Mouse (Mus musculus) E14TG2a.4 (cell line): ENCODE data around the gene Wwp2.

Experiments
- CTCF ChIP-seq: conservative IDR thresholded peaks from 2 replicates; pipeline ENCODE4 v1.5.1; 2014; ENCODE audit warnings: low read length
- NANOG ChIP-seq: IDR thresholded peaks from 2 replicates; pipeline ENCODE4 v1.6.1; 2014; ENCODE audit warnings: borderline replicate concordance, low read length, mixed read lengths

- TF ChIP-seq CTCF: no peak
- TF ChIP-seq NANOG: no peak
These were observed 134.9 kb downstream of the Wwp2 start for GRCm38 (mm10) chr8:107571046-107571445.
